Mouse (Mus musculus) heart, embryonic 15.5 days (tissue): ENCODE measurements around the gene Uggt1. TPM values are rescaled to one million over a fixed set of nuclear protein-coding genes. Genes with fewer than 3 reads are reported as not detected.
A peak's percentile ranks its signal among the peaks of the same experiment; 100 is the strongest.

Experiments
- ATAC-seq: fragments of 200-750 bp; cut with Nextera tagmentation; replicated peaks from 2 replicates; pipeline ENCODE4 v1.8.0; 2017; ENCODE audit warnings: low read depth, moderate TSS enrichment; ENCODE audit not compliant: insufficient number of reproducible peaks, insufficient read depth, low FRiP score
- H3K27ac ChIP-seq: fragments of 300-500 bp; sonication (generic); 2 replicates; pipeline ENCODE4 v1.5.1; 2015; ENCODE audit warnings: mild to moderate bottlenecking, inconsistent platforms
- H3K27me3 ChIP-seq: fragments of 300-500 bp; sonication (generic); 2 replicates; pipeline ENCODE4 v1.6.1; 2015; ENCODE audit warnings: inconsistent platforms
- H3K36me3 ChIP-seq: fragments of 300-500 bp; sonication (generic); 2 replicates; pipeline ENCODE4 v1.6.1; 2015; ENCODE audit warnings: mild to moderate bottlenecking, inconsistent platforms
- H3K4me1 ChIP-seq: fragments of 300-500 bp; sonication (generic); replicated peaks from 2 replicates; pipeline ENCODE4 v1.6.1; 2015; ENCODE audit warnings: inconsistent platforms
- H3K4me2 ChIP-seq: fragments of 300-500 bp; sonication (generic); 2 replicates; pipeline ENCODE4 v1.6.1; 2015; ENCODE audit warnings: inconsistent platforms, mild to moderate bottlenecking, moderate library complexity
- H3K4me3 ChIP-seq: fragments of 300-500 bp; sonication (generic); 2 replicates; pipeline ENCODE4 v1.5.1; 2015; ENCODE audit warnings: mild to moderate bottlenecking, inconsistent platforms
- H3K9ac ChIP-seq: fragments of 300-500 bp; sonication (generic); 2 replicates; pipeline ENCODE4 v1.6.1; 2015; ENCODE audit warnings: mild to moderate bottlenecking, inconsistent platforms
- H3K9me3 ChIP-seq: fragments of 300-500 bp; sonication (generic); replicated peaks from 2 replicates; pipeline ENCODE4 v1.6.1; 2016; ENCODE audit warnings: inconsistent platforms
- WGBS: fragments of 180-500 bp; shearing (Covaris S2); methylation state at CpG from one replicate; pipeline ENCODE4 v1.1.7; 2015; ENCODE audit warnings: mixed read lengths; 5-methylcytosine and 5-hydroxymethylcytosine counted together
- polyA plus RNA-seq: library from polyadenylated mRNA; unstranded; fragments of >200 nt; fragmentation: Nextera tagmentation; extraction: Ambion mirVana; gene quantifications from 2 replicates; pipeline ENCODE4 v1.2.1, GENCODE M21; 2015

Uggt1 gene
- polyA plus RNA-seq, 1 experiment from 2014 or later = 26.7 TPM

DNA sequence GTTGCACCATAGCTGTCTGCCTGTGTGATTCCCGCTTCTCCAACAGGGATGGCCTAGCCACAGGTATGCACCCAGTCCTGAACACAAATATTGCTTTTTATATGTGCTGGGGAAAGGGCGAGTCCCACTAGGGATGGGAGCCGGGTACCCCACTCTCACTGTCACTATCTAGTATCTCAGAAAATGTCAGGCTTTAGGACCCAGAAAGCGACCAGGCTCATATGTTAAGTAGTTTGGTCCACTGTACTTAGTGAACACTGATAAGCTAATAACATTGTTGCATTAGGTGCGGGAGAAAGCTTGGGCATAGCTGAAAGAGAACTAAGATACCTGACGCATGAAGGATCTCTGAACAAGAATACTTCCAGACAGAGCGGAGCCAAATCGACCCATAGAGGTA is 112.8 kb downstream of the Uggt1 start:
- Histone ChIP-seq H3K27me3 (no peaks in the 10 kb centered on the region), H3K4me2 (no peak overlapping the region), H3K9me3 (no peaks in the 10 kb centered on the region), H3K9ac (no peak overlapping the region), H3K4me3 (no peak overlapping the region), H3K4me1 (peaks cover 37% of the 10 kb centered on the region), H3K27ac (no peak overlapping the region), H3K36me3 (no peaks in the 10 kb centered on the region)
- ATAC-seq = no peak
- 52% methylated on average over 8 of the region's 8 CpGs for WGBS

DNA sequence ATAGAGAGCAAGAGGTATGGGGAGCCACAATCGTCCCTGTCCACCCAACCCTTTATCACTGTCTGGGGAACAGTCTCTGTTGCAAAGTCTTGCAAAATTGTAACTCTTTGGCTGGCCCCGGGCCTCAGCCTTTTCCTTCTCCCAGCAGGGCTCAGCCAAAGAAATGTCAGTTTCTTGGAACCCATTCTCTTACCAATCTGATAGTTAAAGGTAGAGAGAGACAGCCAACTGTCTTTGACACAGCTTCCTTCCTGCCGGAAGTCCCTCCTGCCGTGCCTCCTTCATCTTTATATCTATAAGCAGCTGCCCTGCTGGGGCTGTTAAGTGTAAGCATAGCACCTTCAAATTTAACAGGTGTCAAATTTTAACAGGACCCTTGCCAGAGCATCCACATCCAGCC is 113.4 kb downstream of the Uggt1 start:
- no peak overlapping the region for H3K9ac ChIP-seq
- ATAC-seq = no peak
- WGBS = 39% methylated on average over 4 of the region's 4 CpGs
- no peak overlapping the region for H3K4me3 ChIP-seq
- H3K9me3 ChIP-seq = no peaks in the 10 kb centered on the region
- no peaks in the 10 kb centered on the region for H3K36me3 ChIP-seq
- no peaks in the 10 kb centered on the region for H3K27me3 ChIP-seq
- H3K27ac ChIP-seq = no peak overlapping the region
- peaks cover 37% of the 10 kb centered on the region for H3K4me1 ChIP-seq
- no peak overlapping the region for H3K4me2 ChIP-seq

DNA sequence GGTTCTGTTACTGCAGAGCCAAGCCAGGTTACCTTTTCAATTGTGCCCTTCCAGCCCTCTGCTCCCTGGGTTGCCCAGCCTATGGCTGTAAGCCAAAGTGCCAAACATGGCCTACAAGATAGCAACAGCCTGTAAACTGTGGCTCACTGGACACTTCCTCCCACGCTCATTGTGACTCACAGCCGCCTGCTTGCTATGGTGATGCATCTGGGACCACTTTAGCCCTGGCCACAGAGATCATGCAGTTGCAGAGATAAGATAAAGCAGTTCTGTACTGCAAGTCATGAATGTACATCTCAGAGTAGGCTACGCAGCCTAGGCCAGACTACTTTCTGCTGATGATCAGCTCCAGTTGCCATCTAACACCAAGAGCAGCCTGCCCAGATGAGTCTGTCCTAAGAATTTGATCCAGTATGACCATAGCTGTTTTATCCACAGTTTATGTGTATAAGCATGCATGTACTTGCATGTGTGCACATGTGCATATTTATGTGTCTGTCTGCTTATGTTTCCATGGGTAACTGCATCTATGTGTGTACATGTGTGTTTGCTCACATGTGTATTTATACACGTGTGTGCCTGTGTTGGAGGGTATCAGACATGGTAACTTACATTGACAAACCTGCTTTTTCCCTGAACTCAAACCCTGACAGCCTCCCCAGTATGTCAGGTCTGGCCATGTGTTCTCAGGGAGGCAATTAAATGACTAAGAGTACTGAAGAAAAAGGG is 114.0 kb downstream of the Uggt1 start:
- Histone ChIP-seq H3K9me3 (no peaks in the 10 kb centered on the region), H3K4me1 (peaks cover 37% of the 10 kb centered on the region), H3K36me3 (no peaks in the 10 kb centered on the region), H3K27me3 (no peaks in the 10 kb centered on the region), H3K4me3 (no peak overlapping the region), H3K4me2 (no peak overlapping the region), H3K27ac (peak overlapping the region; percentile 13; the same call in 1 of the 2 replicates), H3K9ac (no peak overlapping the region)
- no peak; the same call in 1 of the 2 replicates for ATAC-seq
- 59% methylated on average over 4 of the region's 4 CpGs for WGBS

GRCm38 (mm10) chr1:36129881-36130280 is 114.6 kb downstream of the Uggt1 start:
- H3K4me1 ChIP-seq = peaks cover 37% of the 10 kb centered on the region
- no peak for ATAC-seq
- peak overlapping the region; percentile 13; the same call in 1 of the 2 replicates for H3K27ac ChIP-seq
- no peaks in the 10 kb centered on the region for H3K9me3 ChIP-seq
- 89% methylated on average over 8 of the region's 8 CpGs for whole genome bisulfite sequencing
- H3K4me3 ChIP-seq = no peak overlapping the region
- no peak overlapping the region for H3K4me2 ChIP-seq
- no peaks in the 10 kb centered on the region for H3K27me3 ChIP-seq
- H3K9ac ChIP-seq = no peak overlapping the region
- no peaks in the 10 kb centered on the region for H3K36me3 ChIP-seq

- Histone ChIP-seq H3K4me1 (peaks cover 37% of the 10 kb centered on the region), H3K27ac (0 out of 2 replicates have a peak overlapping the region, but pooled peaks have one; percentile 3), H3K4me2 (no peak overlapping the region), H3K36me3 (no peaks in the 10 kb centered on the region), H3K27me3 (no peaks in the 10 kb centered on the region), H3K9me3 (no peaks in the 10 kb centered on the region), H3K4me3 (no peak overlapping the region), H3K9ac (no peak overlapping the region)
- no peak for ATAC-seq
- 39% methylated on average over 4 of the region's 4 CpGs for WGBS
These were observed 115.4 kb downstream of the Uggt1 start for GRCm38 (mm10) chr1:36129126-36129525.

GRCm38 (mm10) chr1:36125076-36125475 is 119.4 kb downstream of the Uggt1 start:
- no peaks in the 10 kb centered on the region for H3K27me3 ChIP-seq
- no peak overlapping the region for H3K9ac ChIP-seq
- no peak overlapping the region for H3K4me3 ChIP-seq
- no peaks in the 10 kb centered on the region for H3K9me3 ChIP-seq
- WGBS = 48% methylated on average over 7 of the region's 7 CpGs
- no peak for ATAC-seq
- H3K36me3 ChIP-seq = no peaks in the 10 kb centered on the region
- no peak overlapping the region for H3K4me2 ChIP-seq
- peaks cover under 1% of the 10 kb centered on the region; the same call in 1 of the 2 replicates for H3K4me1 ChIP-seq
- H3K27ac ChIP-seq = no peak overlapping the region

DNA sequence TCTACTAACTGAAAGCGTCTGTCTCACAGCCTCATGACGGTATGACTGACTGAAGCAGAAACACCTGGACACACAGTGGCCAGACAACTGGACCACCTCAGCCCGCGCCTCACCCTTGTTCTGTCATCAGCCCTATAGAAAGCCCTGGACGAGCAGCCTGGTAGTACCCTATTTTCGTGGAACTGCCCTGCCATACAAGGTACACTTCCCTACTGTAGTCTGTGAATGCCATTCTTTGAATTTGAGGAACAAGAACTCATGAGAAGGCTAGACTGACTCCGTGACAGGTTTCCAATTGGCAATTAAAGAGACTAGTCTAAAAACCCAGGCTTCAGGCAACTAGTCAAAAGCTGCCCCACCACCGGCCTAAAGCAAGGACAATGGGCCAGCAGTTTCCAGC is 123.3 kb downstream of the Uggt1 start:
- no peaks in the 10 kb centered on the region for H3K36me3 ChIP-seq
- H3K9me3 ChIP-seq = no peaks in the 10 kb centered on the region
- no peak overlapping the region for H3K4me3 ChIP-seq
- H3K9ac ChIP-seq = no peak overlapping the region
- H3K4me1 ChIP-seq = no peaks in the 10 kb centered on the region
- H3K4me2 ChIP-seq = no peak overlapping the region
- no peaks in the 10 kb centered on the region for H3K27me3 ChIP-seq
- ATAC-seq = no peak
- WGBS = 82% methylated on average over 8 of the region's 8 CpGs
- H3K27ac ChIP-seq = no peak overlapping the region

DNA sequence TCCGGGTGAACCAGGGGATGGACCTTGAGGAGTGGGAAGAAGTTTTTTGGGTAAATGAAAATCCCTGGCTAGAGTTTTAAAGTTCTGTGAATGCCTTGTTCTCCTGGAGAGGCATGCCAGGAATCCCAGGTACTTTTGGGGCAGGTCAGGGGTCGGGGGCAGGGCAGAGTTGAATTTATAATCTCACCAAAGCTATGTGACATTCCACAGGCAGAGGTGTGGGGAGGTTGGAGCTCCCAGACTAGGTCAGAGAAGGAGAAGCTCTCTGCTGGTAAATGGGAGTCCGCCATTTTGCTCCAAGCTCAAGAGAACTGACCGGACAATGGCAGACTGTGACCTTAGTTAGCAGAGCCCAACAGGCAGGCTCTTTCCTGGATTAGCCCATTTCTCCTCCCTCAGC is 125.1 kb downstream of the Uggt1 start:
- H3K4me1 ChIP-seq = no peaks in the 10 kb centered on the region
- WGBS = 85% methylated on average over 4 of the region's 4 CpGs
- H3K27me3 ChIP-seq = no peaks in the 10 kb centered on the region
- no peak for ATAC-seq
- no peak overlapping the region for H3K27ac ChIP-seq
- no peak overlapping the region for H3K9ac ChIP-seq
- H3K36me3 ChIP-seq = no peaks in the 10 kb centered on the region
- no peaks in the 10 kb centered on the region for H3K9me3 ChIP-seq
- no peak overlapping the region for H3K4me3 ChIP-seq
- H3K4me2 ChIP-seq = no peak overlapping the region

DNA sequence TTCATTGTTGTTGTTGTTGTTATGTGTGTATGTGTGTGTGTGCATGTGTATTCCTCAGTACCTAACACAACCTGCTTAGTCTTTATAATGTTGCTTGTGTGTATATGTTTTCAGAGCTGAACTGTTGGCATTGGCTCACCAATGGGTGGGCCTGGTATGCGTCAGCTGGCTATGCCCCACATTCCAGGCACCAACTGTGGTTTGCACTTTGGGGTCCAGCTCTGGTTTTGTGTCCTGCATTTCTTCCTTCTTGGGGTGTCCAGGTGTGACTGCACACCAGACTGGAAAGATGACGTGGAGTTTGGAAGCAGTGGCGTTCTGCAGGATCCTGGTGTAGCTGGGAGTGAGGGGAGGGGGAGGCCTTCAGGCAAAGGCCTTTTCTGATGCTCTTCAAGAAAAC is 125.6 kb downstream of the Uggt1 start:
- H3K9ac ChIP-seq = no peak overlapping the region
- H3K4me2 ChIP-seq = no peak overlapping the region
- no peak overlapping the region for H3K27ac ChIP-seq
- 82% methylated on average over 3 of the region's 3 CpGs for WGBS
- no peaks in the 10 kb centered on the region for H3K36me3 ChIP-seq
- no peaks in the 10 kb centered on the region for H3K9me3 ChIP-seq
- no peak for ATAC-seq
- no peaks in the 10 kb centered on the region for H3K4me1 ChIP-seq
- no peaks in the 10 kb centered on the region for H3K27me3 ChIP-seq
- H3K4me3 ChIP-seq = no peak overlapping the region

GRCm38 (mm10) chr1:36118061-36118685 is 126.3 kb downstream of the Uggt1 start:
- no peak for ATAC-seq

GRCm38 (mm10) chr1:36116488-36116887 is 128.0 kb downstream of the Uggt1 start:
- Histone ChIP-seq H3K27ac (no peak overlapping the region), H3K4me2 (no peak overlapping the region), H3K9me3 (no peaks in the 10 kb centered on the region), H3K27me3 (no peaks in the 10 kb centered on the region), H3K36me3 (no peaks in the 10 kb centered on the region), H3K4me3 (no peak overlapping the region), H3K9ac (no peak overlapping the region), H3K4me1 (no peaks in the 10 kb centered on the region)
- ATAC-seq = no peak
- WGBS = 73% methylated on average over 5 of the region's 5 CpGs

More at GRCm38 (mm10) chr1:36118061-36118685, 126.3 kb downstream of the Uggt1 start:
- no peaks in the 10 kb centered on the region for H3K36me3 ChIP-seq
- H3K4me3 ChIP-seq = no peak overlapping the region
- no peaks in the 10 kb centered on the region for H3K4me1 ChIP-seq
- H3K27me3 ChIP-seq = no peaks in the 10 kb centered on the region
- no peaks in the 10 kb centered on the region for H3K9me3 ChIP-seq
- H3K27ac ChIP-seq = no peak overlapping the region
- no peak overlapping the region for H3K9ac ChIP-seq
- H3K4me2 ChIP-seq = no peak overlapping the region
- WGBS = 77% methylated on average over 9 of the region's 9 CpGs

- Histone ChIP-seq H3K4me3 (no peak overlapping the region), H3K27ac (no peak overlapping the region), H3K4me1 (no peaks in the 10 kb centered on the region), H3K27me3 (no peaks in the 10 kb centered on the region), H3K9me3 (no peaks in the 10 kb centered on the region), H3K9ac (no peak overlapping the region), H3K4me2 (no peak overlapping the region), H3K36me3 (no peaks in the 10 kb centered on the region)
- WGBS = 88% methylated on average over 3 of the region's 3 CpGs
- ATAC-seq = no peak
These were observed 129.7 kb downstream of the Uggt1 start for GRCm38 (mm10) chr1:36114844-36115243.
